Mouse (Mus musculus): ENCODE results near the gene Stum.

DNA sequence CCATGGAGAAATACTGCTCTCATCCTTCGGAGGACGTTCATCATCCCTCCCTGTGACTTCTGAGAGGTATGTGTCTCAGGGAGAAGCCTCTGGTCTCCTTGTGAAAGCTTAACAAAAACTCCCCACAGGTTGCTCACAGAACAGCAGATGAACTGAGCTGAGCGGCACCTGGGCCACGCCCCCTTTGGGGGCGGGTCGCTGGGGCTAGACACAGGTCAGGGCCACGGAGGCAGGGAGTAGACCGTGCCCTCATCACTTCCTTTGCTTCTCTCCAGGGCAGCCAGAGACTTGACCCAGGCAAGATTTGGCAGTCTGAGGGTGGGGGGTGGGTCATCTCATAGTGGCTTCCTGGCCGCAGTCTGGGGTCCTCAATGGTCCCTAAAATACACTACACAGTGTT is 48.4 kb downstream of the Stum start:
- TF ChIP-seq CTCF (IDR thresholded peaks at IDR 0.05; ENCODE audit: low read depth, low read length) (no peak), POLR2A (IDR thresholded peaks at IDR 0.05; ENCODE audit: extremely low read depth, insufficient read depth, low read length) (no peak)
